Mouse (Mus musculus): ENCODE measurements around the gene Asah2.
A peak's percentile ranks its signal among the peaks of the same experiment; 100 is the strongest.
"Not testable (repeated sequence)": the region's sequence is repeated elsewhere in the genome, so short reads cannot be mapped to it uniquely, and the experiment has no call there.

Gene Asah2

GRCm38 (mm10) chr19:32102294-32102975, 5.6 kb downstream of the Asah2 start:
- DNase-seq (ENCODE audit: low spot score), result no peak

GRCm38 (mm10) chr19:32098582-32098981, 9.4 kb downstream of the Asah2 start:
- no peak for DNase-seq (ENCODE audit: low spot score)

- no peak for DNase-seq (ENCODE audit: low spot score)
These were observed 15.7 kb downstream of the Asah2 start for GRCm38 (mm10) chr19:32092358-32092757.

- no peak for DNase-seq (ENCODE audit: low spot score)
These were observed 17.2 kb downstream of the Asah2 start for GRCm38 (mm10) chr19:32090804-32091203.

- no peak for DNase-seq (ENCODE audit: low spot score)
These were observed 19.4 kb downstream of the Asah2 start for GRCm38 (mm10) chr19:32088570-32088969.

- DNase-seq (ENCODE audit: low spot score), result no peak
These were observed 20.1 kb downstream of the Asah2 start for GRCm38 (mm10) chr19:32087736-32088470.

GRCm38 (mm10) chr19:32084813-32085212, 23.2 kb downstream of the Asah2 start:
- DNase-seq (ENCODE audit: low spot score), result not testable (repeated sequence)

GRCm38 (mm10) chr19:32070340-32070739, 37.7 kb downstream of the Asah2 start:
- DNase-seq (ENCODE audit: low spot score), result no peak

GRCm38 (mm10) chr19:32069598-32069997, 38.4 kb downstream of the Asah2 start:
- DNase-seq (ENCODE audit: low spot score), result no peak

- no peak for DNase-seq (ENCODE audit: low spot score)
These were observed 40.3 kb downstream of the Asah2 start for GRCm38 (mm10) chr19:32067669-32068068.

GRCm38 (mm10) chr19:32061294-32061693, 46.7 kb downstream of the Asah2 start:
- no peak for DNase-seq (ENCODE audit: low spot score)

GRCm38 (mm10) chr19:32056252-32056651, 51.8 kb downstream of the Asah2 start:
- DNase-seq (ENCODE audit: low spot score), result no peak

GRCm38 (mm10) chr19:32055725-32056124, 52.3 kb downstream of the Asah2 start:
- DNase-seq (ENCODE audit: low spot score), result no peak

GRCm38 (mm10) chr19:32051251-32051650, 56.8 kb downstream of the Asah2 start:
- no peak for DNase-seq (ENCODE audit: low spot score)

GRCm38 (mm10) chr19:32032881-32033280, 75.1 kb downstream of the Asah2 start:
- DNase-seq (ENCODE audit: low spot score), result peak; percentile 7

- no peak for DNase-seq (ENCODE audit: low spot score)
These were observed 77.6 kb downstream of the Asah2 start for GRCm38 (mm10) chr19:32030430-32030829.

GRCm38 (mm10) chr19:32025443-32025842, 82.6 kb downstream of the Asah2 start:
- DNase-seq (ENCODE audit: low spot score), result no peak

GRCm38 (mm10) chr19:32019722-32020121, 88.3 kb downstream of the Asah2 start:
- DNase-seq (ENCODE audit: low spot score), result no peak

GRCm38 (mm10) chr19:32018585-32018984, 89.4 kb downstream of the Asah2 start:
- no peak for DNase-seq (ENCODE audit: low spot score)

- no peak for DNase-seq (ENCODE audit: low spot score)
These were observed 90.0 kb downstream of the Asah2 start for GRCm38 (mm10) chr19:32018053-32018452.

GRCm38 (mm10) chr19:32002623-32003022, 105.4 kb downstream of the Asah2 start:
- DNase-seq (ENCODE audit: low spot score), result no peak

GRCm38 (mm10) chr19:31996916-31997315, 111.1 kb downstream of the Asah2 start:
- no peak for DNase-seq (ENCODE audit: low spot score)

- DNase-seq (ENCODE audit: low spot score), result no peak
These were observed 117.0 kb downstream of the Asah2 start for GRCm38 (mm10) chr19:31991057-31991456.

GRCm38 (mm10) chr19:31975882-31976281, 132.1 kb downstream of the Asah2 start:
- no peak for DNase-seq (ENCODE audit: low spot score)
